Mouse (Mus musculus): ENCODE measurements around the gene Folh1. TPM values are rescaled to one million over a fixed set of nuclear protein-coding genes. Genes with fewer than 3 reads are reported as not detected.
"Not testable (repeated sequence)": the region's sequence is repeated elsewhere in the genome, so short reads cannot be mapped to it uniquely, and the experiment has no call there.

Folh1 gene
- not detected in 2 replicates for polyA plus RNA-seq (2012; ENCODE audit: insufficient read depth, low replicate concordance)

DNA sequence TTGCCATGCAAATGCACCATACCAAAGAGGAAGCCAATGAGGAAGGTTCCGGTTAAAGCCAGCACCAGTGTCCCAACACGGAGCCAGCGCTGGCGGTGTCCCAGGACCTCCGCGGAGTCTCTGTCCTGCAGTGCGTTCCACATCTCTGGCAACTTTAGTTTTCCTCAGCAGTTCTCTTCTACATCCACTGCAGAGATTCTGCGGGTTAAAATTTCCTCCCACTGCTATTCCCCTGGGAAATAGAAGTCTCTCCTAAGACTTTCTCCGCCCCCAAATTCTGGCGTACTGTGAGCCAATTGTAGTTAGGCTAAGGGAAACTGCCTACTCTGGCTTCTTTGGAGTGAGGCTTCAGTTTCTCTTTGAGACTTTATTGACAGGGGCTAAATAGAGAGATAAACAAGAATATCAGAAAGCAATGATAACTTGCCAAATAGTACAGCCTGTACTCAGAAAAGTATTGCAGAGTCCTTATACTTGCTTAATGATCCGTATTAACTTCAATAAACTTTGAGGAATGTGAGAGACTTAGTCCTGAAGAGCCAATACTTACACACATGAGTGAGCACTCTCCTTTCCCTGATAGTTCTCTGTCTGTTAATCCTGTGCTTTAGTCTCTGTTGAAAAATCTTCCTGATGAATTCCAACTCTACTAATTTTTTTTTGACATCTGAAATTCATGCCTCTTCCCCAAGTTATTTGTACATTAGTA lies at the start of gene Folh1:
TSS of gene Folh1 (minus strand) at position 327 of the 709 bp plus-strand sequence.
- TF ChIP-seq GATA1 (IDR thresholded peaks at IDR 0.05; ENCODE audit: borderline replicate concordance, low read length) (no peak), FLI1 (IDR thresholded peaks at IDR 0.05; ENCODE audit: low read length) (no peak)
- H3K9me3 ChIP-seq: no peaks in the 10 kb centered on the region
- no peak within 1 kb of the TSS for H3K4me3 ChIP-seq (replicated peaks)
- H3K36me3 ChIP-seq (replicated peaks; ENCODE audit: low read length): no peaks in the 10 kb centered on the region
- H3K4me1 ChIP-seq: no peaks in the 10 kb centered on the region
- no peaks in the 10 kb centered on the region for H3K27me3 ChIP-seq (replicated peaks)

GRCm38 (mm10) chr7:86816466-86816865 lies 40.7 kb upstream of the Folh1 start:
- TF ChIP-seq GATA1 (IDR thresholded peaks at IDR 0.05; ENCODE audit: borderline replicate concordance, low read length): no peak
- TF ChIP-seq FLI1 (IDR thresholded peaks at IDR 0.05; ENCODE audit: low read length): no peak
- no peaks in the 10 kb centered on the region for H3K9me3 ChIP-seq
- H3K4me3 ChIP-seq (replicated peaks): no peak overlapping the region
- H3K4me1 ChIP-seq: no peaks in the 10 kb centered on the region
- no peaks in the 10 kb centered on the region for H3K36me3 ChIP-seq (replicated peaks; ENCODE audit: low read length)
- no peaks in the 10 kb centered on the region for H3K27me3 ChIP-seq (replicated peaks)

- not testable (repeated sequence) for H3K4me3 ChIP-seq (replicated peaks); H3K4me1 ChIP-seq; H3K36me3 ChIP-seq (replicated peaks; ENCODE audit: low read length); H3K27me3 ChIP-seq (replicated peaks); H3K9me3 ChIP-seq
Observed at GRCm38 (mm10) chr7:86815716-86816115, 40.0 kb upstream of the Folh1 start.

GRCm38 (mm10) chr7:86815241-86815640 lies 39.5 kb upstream of the Folh1 start:
- not testable (repeated sequence) for H3K4me3 ChIP-seq (replicated peaks); H3K4me1 ChIP-seq; H3K36me3 ChIP-seq (replicated peaks; ENCODE audit: low read length); H3K27me3 ChIP-seq (replicated peaks); H3K9me3 ChIP-seq

DNA sequence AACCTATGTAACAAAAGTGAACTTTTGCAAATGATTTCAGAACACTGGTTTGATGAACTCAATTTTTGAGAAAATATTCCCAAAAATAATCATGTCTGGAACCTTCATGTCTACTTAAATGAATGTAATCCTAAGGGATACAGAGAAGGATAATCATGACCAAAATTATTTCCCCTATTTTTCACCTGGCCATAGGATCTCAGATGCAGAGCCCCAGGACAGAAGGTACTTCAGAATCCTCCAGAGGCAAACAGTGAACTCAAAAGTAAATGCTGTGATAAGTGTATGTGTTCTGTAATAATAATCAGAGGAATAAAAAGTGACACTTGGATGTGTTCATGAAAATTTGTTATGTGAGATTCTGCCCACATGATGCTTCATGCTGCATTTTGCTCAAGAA lies 19.0 kb upstream of the Folh1 start, which contains the start of gene Vmn2r77:
TSS of gene Vmn2r77 (plus strand) at position 301 of the 400 bp plus-strand sequence.
- Histone ChIP-seq H3K9me3 (0 out of 2 replicates have a peak, but pooled peaks cover under 1% of the 10 kb centered on the region), H3K4me3 (replicated peaks) (no peak within 1 kb of the TSS), H3K4me1 (no peaks in the 10 kb centered on the region), H3K36me3 (replicated peaks; ENCODE audit: low read length) (no peaks in the 10 kb centered on the region), H3K27me3 (replicated peaks) (no peaks in the 10 kb centered on the region)
- no peak for TF ChIP-seq FLI1 (IDR thresholded peaks at IDR 0.05; ENCODE audit: low read length)
- TF ChIP-seq GATA1 (IDR thresholded peaks at IDR 0.05; ENCODE audit: borderline replicate concordance, low read length): no peak

DNA sequence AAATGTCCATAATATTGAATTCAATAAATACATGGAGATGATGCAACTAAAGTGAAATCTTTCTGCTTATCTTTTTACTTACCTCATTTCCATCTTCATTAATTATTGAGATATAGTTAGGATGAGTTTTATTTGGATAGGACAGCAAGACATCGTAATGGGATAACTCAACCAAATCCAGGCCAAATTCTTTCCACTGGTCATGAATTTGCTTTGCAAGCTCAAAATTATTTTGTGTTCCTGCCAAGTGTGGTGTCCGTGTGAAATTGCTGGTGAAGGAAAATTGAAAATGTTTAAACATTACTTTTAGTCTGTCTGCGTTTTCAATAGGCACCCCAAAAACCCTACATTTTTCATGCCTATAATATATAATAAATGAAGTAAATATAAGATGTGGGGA lies 4.1 kb downstream of the Folh1 start:
- no peak for TF ChIP-seq GATA1 (IDR thresholded peaks at IDR 0.05; ENCODE audit: borderline replicate concordance, low read length)
- TF ChIP-seq FLI1 (IDR thresholded peaks at IDR 0.05; ENCODE audit: low read length): no peak
- no peaks in the 10 kb centered on the region for H3K27me3 ChIP-seq (replicated peaks)
- no peaks in the 10 kb centered on the region for H3K9me3 ChIP-seq
- H3K36me3 ChIP-seq (replicated peaks; ENCODE audit: low read length): no peaks in the 10 kb centered on the region
- no peak overlapping the region for H3K4me3 ChIP-seq (replicated peaks)
- H3K4me1 ChIP-seq: no peaks in the 10 kb centered on the region

DNA sequence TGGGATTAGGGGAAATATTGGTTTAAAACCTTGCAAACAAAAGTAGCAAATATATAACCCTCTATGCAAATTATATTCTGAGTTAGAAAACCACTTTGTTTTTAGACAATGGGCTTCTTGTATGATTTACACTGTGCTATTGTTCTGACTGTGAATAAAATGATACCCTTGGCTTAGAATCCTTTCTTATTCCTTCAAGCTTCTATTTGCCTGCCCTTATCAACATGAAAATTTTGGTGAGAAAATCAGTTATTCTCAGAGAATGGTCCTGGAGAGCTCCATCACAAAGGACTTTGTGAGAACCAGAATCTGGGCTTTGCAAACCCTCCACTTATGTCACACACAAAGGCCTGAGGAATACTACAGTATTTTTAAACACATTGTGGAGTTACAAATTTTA lies 11.1 kb downstream of the Folh1 start:
- Histone ChIP-seq H3K27me3 (replicated peaks) (no peaks in the 10 kb centered on the region), H3K4me1 (no peaks in the 10 kb centered on the region), H3K36me3 (replicated peaks; ENCODE audit: low read length) (no peaks in the 10 kb centered on the region), H3K9me3 (no peaks in the 10 kb centered on the region), H3K4me3 (replicated peaks) (no peak overlapping the region)
- no peak for TF ChIP-seq GATA1 (IDR thresholded peaks at IDR 0.05; ENCODE audit: borderline replicate concordance, low read length)
- no peak for TF ChIP-seq FLI1 (IDR thresholded peaks at IDR 0.05; ENCODE audit: low read length)

DNA sequence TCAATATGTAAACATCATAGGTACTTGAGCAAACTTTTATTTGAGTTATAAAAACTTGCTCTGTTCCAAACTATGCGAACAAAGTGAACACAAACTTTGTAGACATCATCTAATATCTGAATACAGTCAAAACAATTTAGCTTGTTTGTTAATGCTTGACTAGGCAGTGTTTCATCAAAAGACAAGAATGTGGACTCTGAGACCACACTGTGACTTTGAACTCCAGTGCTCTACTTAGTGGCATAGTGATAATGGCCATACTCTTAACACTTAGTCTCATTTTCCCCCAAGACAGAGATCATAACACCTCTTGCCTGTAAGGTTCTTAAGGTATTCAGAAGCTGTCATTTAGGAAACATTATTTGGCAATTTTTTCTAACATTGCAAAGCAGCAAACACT lies 15.0 kb downstream of the Folh1 start:
- H3K27me3 ChIP-seq (replicated peaks): no peaks in the 10 kb centered on the region
- H3K9me3 ChIP-seq: no peaks in the 10 kb centered on the region
- H3K4me3 ChIP-seq (replicated peaks): no peak overlapping the region
- no peaks in the 10 kb centered on the region for H3K4me1 ChIP-seq
- no peak for TF ChIP-seq GATA1 (IDR thresholded peaks at IDR 0.05; ENCODE audit: borderline replicate concordance, low read length)
- no peak for TF ChIP-seq FLI1 (IDR thresholded peaks at IDR 0.05; ENCODE audit: low read length)
- no peaks in the 10 kb centered on the region for H3K36me3 ChIP-seq (replicated peaks; ENCODE audit: low read length)

DNA sequence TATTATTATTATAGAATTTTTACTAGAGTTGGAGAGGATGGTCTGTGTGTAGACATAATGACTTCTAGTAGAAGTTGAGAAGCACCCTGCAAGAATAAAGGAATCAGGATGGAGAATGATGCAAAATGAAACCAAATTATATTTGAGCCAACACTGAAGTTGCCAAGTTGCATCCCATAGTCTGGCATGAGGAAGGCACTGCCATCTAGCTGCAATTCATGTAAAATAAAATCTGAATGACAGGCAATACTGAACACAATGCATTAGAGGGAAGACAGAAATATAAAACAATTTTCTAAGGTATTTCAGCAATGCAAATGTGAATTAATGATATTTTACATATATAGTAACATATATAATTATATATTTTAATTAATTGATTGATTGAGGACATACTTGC lies 50.7 kb downstream of the Folh1 start:
- Histone ChIP-seq H3K9me3 (no peaks in the 10 kb centered on the region), H3K36me3 (replicated peaks; ENCODE audit: low read length) (no peaks in the 10 kb centered on the region), H3K4me3 (replicated peaks) (no peak overlapping the region), H3K4me1 (no peaks in the 10 kb centered on the region), H3K27me3 (replicated peaks) (no peaks in the 10 kb centered on the region)
- TF ChIP-seq FLI1 (IDR thresholded peaks at IDR 0.05; ENCODE audit: low read length) (no peak), GATA1 (IDR thresholded peaks at IDR 0.05; ENCODE audit: borderline replicate concordance, low read length) (no peak)

DNA sequence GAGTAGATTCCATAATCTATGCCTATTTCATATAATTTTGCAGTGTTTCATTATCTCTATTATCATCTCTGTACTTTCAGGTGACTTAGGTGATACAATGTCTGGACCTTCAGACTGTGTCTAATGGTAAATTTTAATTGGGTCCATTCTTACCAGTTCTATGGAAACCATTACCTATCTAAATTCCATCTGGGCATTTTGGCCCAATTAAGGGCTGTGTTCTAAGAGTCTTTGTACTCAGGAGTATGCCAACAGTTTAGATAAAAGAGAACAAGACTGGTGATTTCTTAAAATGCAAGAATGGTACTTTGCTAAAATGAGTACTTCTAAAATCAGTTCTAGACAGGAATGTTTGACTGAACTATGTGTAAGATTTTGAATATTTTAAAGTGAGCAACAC lies 87.7 kb downstream of the Folh1 start, which contains the start of gene Olfr292:
TSS of gene Olfr292 (plus strand) at position 301 of the 400 bp plus-strand sequence.
- Histone ChIP-seq H3K36me3 (replicated peaks; ENCODE audit: low read length) (no peaks in the 10 kb centered on the region), H3K27me3 (replicated peaks) (no peaks in the 10 kb centered on the region)
- TF ChIP-seq GATA1 (IDR thresholded peaks at IDR 0.05; ENCODE audit: borderline replicate concordance, low read length) (no peak), FLI1 (IDR thresholded peaks at IDR 0.05; ENCODE audit: low read length) (no peak)

More for the DNA sequence above, 87.7 kb downstream of the Folh1 start, which contains the start of gene Olfr292:
- Histone ChIP-seq H3K9me3 (no peaks in the 10 kb centered on the region), H3K4me1 (no peaks in the 10 kb centered on the region), H3K4me3 (replicated peaks) (no peak within 1 kb of the TSS)

Other genes starting within 250 kb of the Folh1 start
- gene Olfr295, start 192.1 kb downstream of the Folh1 start, polyA plus RNA-seq (2012; ENCODE audit: insufficient read depth, low replicate concordance): not detected in 2 replicates
- not detected in 2 replicates for gene Olfr294, start 159.3 kb downstream of the Folh1 start, polyA plus RNA-seq (2012; ENCODE audit: insufficient read depth, low replicate concordance)
- not detected in 2 replicates for gene Olfr293, start 126.9 kb downstream of the Folh1 start, polyA plus RNA-seq (2012; ENCODE audit: insufficient read depth, low replicate concordance)
- gene Olfr292, start 87.6 kb downstream of the Folh1 start, polyA plus RNA-seq (2012; ENCODE audit: insufficient read depth, low replicate concordance): not detected in 2 replicates
- gene Vmn2r77, start 19.1 kb upstream of the Folh1 start, polyA plus RNA-seq (2012; ENCODE audit: insufficient read depth, low replicate concordance): not detected in 2 replicates
- gene Vmn2r78, start 139.2 kb upstream of the Folh1 start, polyA plus RNA-seq (2012; ENCODE audit: insufficient read depth, low replicate concordance): not detected in 2 replicates
- gene Vmn2r79, start 220.2 kb upstream of the Folh1 start, polyA plus RNA-seq (2012; ENCODE audit: insufficient read depth, low replicate concordance): not detected in 2 replicates